Mouse (Mus musculus) mesoderm, embryonic 11.5 days (tissue): ENCODE results near the gene Asic2.
A peak's percentile ranks its signal among the peaks of the same experiment; 100 is the strongest.

Experiments used
- DNase-seq: peaks from one replicate; pipeline ENCODE4 v3.0.0-alpha.2; 2012; ENCODE audit warnings: low read depth, low spot score

Asic2 gene

GRCm38 (mm10) chr11:81111626-81112025, 856.6 kb downstream of the Asic2 start:
- DNase-seq: no peak

- DNase-seq: no peak
These were observed 858.2 kb downstream of the Asic2 start for GRCm38 (mm10) chr11:81110049-81110448.

DNA sequence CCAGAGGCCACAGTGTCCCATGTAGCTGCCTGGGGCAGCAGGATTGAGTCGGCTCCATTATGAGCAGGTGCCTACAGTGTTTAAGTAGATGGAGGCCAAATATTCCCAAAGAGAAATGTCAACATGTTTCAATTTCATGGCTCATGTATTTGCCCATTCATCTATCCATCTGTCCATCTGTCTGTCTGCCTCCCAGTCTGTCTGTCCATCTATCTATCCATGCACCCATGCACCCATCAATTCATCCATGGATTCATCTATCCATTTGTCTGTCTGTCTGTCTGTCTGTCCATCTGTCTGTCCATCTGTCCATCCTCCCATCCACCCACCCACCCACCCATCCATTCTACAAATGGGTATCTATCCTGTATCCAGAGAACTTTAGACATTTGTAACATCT, 861.3 kb downstream of the Asic2 start:
- no peak for DNase-seq

DNA sequence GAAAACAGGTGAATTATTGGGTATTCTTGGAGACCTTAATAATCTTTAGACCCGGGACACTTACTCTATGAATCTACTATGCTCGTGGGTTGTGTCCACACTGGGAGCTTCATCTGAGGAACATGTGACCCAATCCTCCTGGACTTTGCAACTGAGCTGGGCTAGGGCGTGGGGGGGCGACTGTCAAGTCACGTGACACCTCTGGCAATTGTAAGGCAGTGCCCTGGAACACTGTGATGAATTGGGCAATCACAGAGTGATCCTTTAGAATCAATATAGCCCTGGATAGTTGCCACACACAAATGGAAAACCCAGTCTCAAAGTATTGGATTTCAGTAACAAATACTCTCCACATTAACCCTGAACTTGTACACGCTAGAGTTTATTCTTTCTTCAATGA, 867.4 kb downstream of the Asic2 start:
- no peak for DNase-seq

GRCm38 (mm10) chr11:81096011-81096410, 872.2 kb downstream of the Asic2 start:
- DNase-seq: no peak

GRCm38 (mm10) chr11:81094581-81094980, 873.7 kb downstream of the Asic2 start:
- peak; percentile 23 for DNase-seq

GRCm38 (mm10) chr11:81092161-81092560, 876.1 kb downstream of the Asic2 start:
- DNase-seq: no peak

DNA sequence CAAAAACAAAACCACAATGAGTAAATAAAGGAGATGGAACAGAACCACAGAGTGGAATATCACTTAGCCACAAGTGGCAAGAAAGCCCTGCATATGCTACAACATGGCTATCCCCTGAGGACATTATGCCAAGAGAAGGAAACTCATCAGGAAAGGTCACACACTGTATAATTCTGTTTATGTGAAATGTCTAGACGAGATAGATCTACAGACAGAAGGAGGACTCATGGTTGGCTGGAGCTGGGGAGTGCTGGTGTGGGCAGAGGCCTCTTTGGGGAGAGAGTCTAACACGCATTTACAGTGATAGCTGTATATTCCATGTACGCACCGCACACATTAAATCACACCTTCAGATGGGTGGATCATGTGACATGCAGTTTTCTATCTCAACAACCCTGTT, 884.4 kb downstream of the Asic2 start:
- DNase-seq: no peak

- no peak for DNase-seq
These were observed 888.0 kb downstream of the Asic2 start for GRCm38 (mm10) chr11:81080076-81080805.

DNA sequence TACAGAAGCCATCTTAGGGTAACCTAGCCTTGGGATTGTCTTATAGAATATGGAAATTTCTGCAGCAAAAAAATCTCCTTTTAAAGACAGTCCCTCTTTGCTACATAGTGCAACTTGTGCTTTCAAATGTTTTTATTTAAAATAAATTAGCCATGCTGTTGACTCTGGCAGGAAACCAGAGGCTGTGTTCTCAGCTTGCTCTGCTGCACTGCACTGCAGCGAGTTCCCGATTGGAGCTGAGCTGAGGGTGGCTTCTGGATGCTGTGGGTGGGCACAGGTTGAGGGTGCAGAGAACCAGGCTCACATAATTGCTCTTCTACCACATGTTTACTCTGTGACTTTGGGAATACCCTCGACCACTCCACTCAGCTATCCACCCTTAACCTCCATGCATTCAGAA, 889.0 kb downstream of the Asic2 start:
- no peak for DNase-seq

- DNase-seq: no peak
These were observed 896.4 kb downstream of the Asic2 start for GRCm38 (mm10) chr11:81071836-81072235.

GRCm38 (mm10) chr11:81065386-81065785, 902.9 kb downstream of the Asic2 start:
- no peak for DNase-seq

GRCm38 (mm10) chr11:81064006-81064405, 904.3 kb downstream of the Asic2 start:
- no peak for DNase-seq

GRCm38 (mm10) chr11:81060077-81060476, 908.2 kb downstream of the Asic2 start:
- no peak for DNase-seq

- no peak for DNase-seq
These were observed 908.7 kb downstream of the Asic2 start for GRCm38 (mm10) chr11:81059546-81059945.

DNA sequence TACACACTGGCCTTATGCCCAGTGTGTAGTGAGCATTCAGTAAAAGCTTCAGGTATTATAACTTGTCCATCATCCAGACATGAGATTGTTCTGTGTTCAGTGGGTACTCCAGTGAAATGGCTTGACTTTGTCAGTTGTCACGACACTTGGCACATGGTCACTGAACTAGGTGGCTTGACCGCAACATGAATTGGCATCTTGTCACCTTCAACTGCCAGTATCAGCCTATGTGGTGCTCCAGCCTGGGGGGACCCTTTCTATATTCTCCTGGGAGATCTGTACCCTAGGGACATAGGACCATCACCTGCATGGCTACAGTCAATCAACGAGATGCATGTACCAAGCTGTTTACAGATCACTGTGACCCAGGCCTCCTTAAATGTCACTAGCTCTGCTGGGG, 910.8 kb downstream of the Asic2 start:
- no peak for DNase-seq

DNA sequence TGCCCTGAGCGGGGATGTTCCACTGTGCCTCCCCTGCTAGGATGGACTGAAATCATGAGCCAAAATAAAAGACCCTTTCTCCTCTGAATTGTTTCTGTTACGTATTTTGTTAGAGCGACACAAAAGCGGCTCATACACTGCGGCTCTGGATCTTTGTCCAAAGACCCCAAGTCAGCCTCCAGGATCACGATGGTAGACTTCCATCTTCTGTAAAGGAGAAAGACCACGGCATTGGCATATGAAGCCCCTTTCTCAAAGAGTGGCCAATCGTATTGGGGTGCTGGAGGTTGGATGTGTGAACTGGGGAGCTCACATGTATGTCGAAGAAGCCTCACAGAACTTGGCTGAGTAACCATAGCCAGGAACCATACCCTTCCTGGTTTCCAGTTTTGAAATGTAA, 911.5 kb downstream of the Asic2 start:
- no peak for DNase-seq

DNA sequence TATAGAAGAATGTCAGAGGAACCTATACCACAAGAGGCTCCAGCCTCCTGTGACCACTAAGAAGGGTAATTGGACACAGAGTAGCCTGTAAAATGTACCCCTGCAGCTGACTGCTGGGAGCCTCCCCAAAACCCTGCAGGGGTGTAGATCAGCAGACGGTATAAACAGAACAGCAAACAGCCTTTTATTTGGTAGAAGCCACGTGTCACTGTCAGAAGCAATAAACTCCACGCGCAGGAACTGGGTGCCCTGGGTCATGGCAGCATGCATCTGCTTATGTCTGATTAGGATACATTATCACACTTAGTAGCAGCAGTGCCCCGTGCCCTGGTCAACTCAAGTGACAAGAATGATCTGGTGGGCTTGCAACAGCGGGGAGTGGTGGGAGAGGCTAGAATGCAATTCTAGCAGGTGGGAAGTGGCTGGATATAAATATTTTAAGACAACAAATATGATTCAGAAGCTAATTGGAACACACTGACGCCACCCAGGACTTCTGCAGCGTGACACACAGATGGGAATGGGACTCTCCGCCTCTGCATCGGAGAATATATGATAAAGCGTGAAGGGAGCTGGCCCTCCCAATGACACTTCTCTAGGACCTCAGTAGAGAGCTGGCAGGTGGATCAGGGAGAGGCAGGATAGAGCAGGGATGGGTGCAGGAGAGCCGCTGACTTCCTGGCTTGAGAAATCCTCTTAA, 912.7 kb downstream of the Asic2 start:
- DNase-seq: no peak

DNA sequence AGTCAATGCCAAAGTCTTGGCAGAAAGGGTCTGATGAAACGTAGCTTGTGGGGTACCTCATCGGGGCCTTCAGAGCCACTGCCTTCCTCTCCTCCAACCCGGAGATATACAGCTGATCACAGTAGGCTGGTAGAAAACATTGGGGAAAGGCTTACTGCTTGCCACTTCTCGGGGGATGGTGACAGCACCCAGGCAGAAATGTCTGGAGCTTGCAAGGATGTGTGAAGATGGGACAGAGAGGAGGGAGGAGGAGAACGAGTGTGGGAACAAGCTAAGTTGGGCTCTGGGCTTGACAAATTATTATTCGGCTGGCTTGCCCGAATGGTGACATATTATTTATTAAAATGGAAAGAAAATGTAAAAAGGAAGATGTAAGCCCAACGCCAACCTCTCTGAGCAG, 914.4 kb downstream of the Asic2 start:
- no peak for DNase-seq

GRCm38 (mm10) chr11:81041671-81042070, 926.6 kb downstream of the Asic2 start:
- no peak for DNase-seq

GRCm38 (mm10) chr11:81039976-81040375, 928.3 kb downstream of the Asic2 start:
- DNase-seq: no peak

GRCm38 (mm10) chr11:81032151-81032550, 936.1 kb downstream of the Asic2 start:
- DNase-seq: no peak

DNA sequence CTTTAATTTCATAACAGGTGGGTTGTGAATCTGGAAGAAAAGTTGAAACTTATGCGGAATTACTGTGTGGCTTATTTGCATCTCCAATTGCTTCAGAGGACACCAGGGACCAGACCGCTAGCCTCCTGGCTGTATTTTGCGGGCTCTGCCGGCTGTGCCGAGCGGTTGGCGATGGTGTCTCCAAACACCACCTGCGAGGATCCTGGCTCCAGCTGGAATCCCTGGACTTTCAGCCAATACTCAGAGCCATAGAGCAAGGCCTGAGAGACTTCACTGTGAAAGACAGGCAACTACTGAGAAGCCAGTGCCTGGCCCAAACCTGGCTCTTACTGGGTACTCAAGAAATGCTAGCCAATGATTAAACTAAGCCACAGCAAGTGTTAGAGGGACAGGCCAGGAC, 953.5 kb downstream of the Asic2 start:
- no peak for DNase-seq
